Mouse (Mus musculus) liver, embryonic 14.5 days (tissue): ENCODE results near the gene Tnfsf9. TPM values are rescaled to one million over a fixed set of nuclear protein-coding genes. Genes with fewer than 3 reads are reported as not detected.

Source experiments
- ATAC-seq: fragments of 200-750 bp; cut with Nextera tagmentation; 2 replicates; pipeline ENCODE4 v1.8.0; 2017; ENCODE audit warnings: moderate number of reproducible peaks, mild to moderate bottlenecking, moderate library complexity; ENCODE audit not compliant: insufficient read depth
- DNase-seq, 3 experiments: peaks; one replicate each; pipeline ENCODE4 v3.0.0-alpha.2; 2012 to 2013; ENCODE audit warnings: low read depth in 3 of 3, low spot score in 3 of 3
- H3K27ac ChIP-seq: fragments of 300-500 bp; sonication (generic); 2 replicates; pipeline ENCODE4 v1.5.1; 2014; ENCODE audit warnings: moderate library complexity, mild to moderate bottlenecking, control low read depth, inconsistent platforms
- H3K27me3 ChIP-seq: fragments of 300-500 bp; sonication (generic); 2 replicates; pipeline ENCODE4 v1.6.1; 2014; ENCODE audit warnings: mild to moderate bottlenecking, low read length, moderate library complexity; ENCODE audit not compliant: control insufficient read depth, insufficient read depth
- H3K36me3 ChIP-seq: fragments of 300-500 bp; sonication (generic); replicated peaks from 2 replicates; pipeline ENCODE4 v1.6.1; 2014; ENCODE audit warnings: low read depth; ENCODE audit not compliant: control insufficient read depth, insufficient read depth
- H3K4me1 ChIP-seq, 2 experiments: fragments of 200-500 bp in 1 of 2; fragments of 300-500 bp in 1 of 2; sonication (generic) in 1 of 2; replicated peaks; 2 replicates each; pipeline ENCODE4 v1.6.1; 2012 to 2014; ENCODE audit warnings: antibody characterized with exemption in 1 of 2, inconsistent platforms in 1 of 2, low read length in 1 of 2; ENCODE audit not compliant: control insufficient read depth in 2 of 2, insufficient read depth in 2 of 2
- H3K4me2 ChIP-seq: fragments of 300-500 bp; sonication (generic); 2 replicates; pipeline ENCODE4 v1.6.1; 2014; ENCODE audit warnings: low read depth, mild to moderate bottlenecking, control low read depth, moderate library complexity
- H3K4me3 ChIP-seq, 2 experiments: fragments of 200-500 bp in 1 of 2; fragments of 300-500 bp in 1 of 2; sonication (generic) in 1 of 2; 2 replicates each; pipeline ENCODE4 v1.5.1; 2012 to 2014; ENCODE audit warnings: low read depth in 2 of 2, low read length in 2 of 2, mild to moderate bottlenecking in 2 of 2, control low read depth in 1 of 2, inconsistent platforms in 1 of 2, moderate library complexity in 1 of 2; ENCODE audit not compliant: insufficient read depth in 1 of 2
- H3K9ac ChIP-seq: fragments of 300-500 bp; sonication (generic); replicated peaks from 2 replicates; pipeline ENCODE4 v1.6.1; 2014; ENCODE audit warnings: mild to moderate bottlenecking, control low read depth, moderate library complexity
- H3K9me3 ChIP-seq: fragments of 300-500 bp; sonication (generic); 2 replicates; pipeline ENCODE4 v1.6.1; 2016; ENCODE audit warnings: low read length, mixed read lengths; ENCODE audit not compliant: control insufficient read depth
- CTCF ChIP-seq: IDR thresholded peaks from 2 replicates; pipeline ENCODE4 v1.5.1; 2016; ENCODE audit warnings: antibody characterized with exemption, low read depth, control low read depth
- EP300 ChIP-seq: IDR thresholded peaks from 2 replicates; pipeline ENCODE4 v1.6.1; 2016; ENCODE audit warnings: antibody characterized with exemption, low read depth
- WGBS: fragments of 180-500 bp; shearing (Covaris S2); extraction: QIAGEN DNeasy Blood & Tissue Kit; methylation state at CpG from one replicate; pipeline ENCODE4 v1.1.7; 2014; ENCODE audit not compliant: insufficient replicate concordance; 5-methylcytosine and 5-hydroxymethylcytosine counted together
- polyA plus RNA-seq, 2 experiments: library from polyadenylated mRNA; depleted of rRNA in 1 of 2; stranded (reverse) in 1 of 2; unstranded in 1 of 2; fragments of >200 nt; fragmentation: Nextera tagmentation in 1 of 2; extraction: Ambion mirVana in 1 of 2; gene quantifications; 2 replicates each; pipeline versions ENCODE4 v1.2.1 to v1.2.3; 2012 to 2014

The Tnfsf9 gene
- polyA plus RNA-seq, 2 experiments = 0.22 to 0.46 TPM

DNA sequence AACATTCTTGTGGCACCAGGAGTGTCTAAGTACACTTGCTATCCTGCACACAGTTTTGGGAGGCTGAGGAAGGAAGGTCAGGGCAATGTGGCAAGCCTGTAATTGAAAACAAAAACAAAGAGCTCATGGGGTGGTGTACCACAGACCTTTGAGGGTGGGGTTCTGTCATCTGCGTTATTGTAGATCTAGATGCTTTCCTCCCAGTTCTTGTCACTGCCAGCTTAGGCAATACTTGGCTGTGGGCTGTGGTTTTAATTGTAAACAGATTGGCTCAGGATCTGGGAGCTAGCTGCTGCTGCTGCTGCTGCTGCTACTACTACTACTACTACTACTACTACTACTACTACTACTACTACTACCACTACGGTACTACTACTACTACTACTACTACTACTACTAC, 2.8 kb upstream of the Tnfsf9 start:
- Histone ChIP-seq H3K4me1 (peaks cover 0 to 6% of the 10 kb centered on the region in 2 experiments; a peak in 1 of 4 replicates), H3K27ac (no peak overlapping the region), H3K36me3 (no peaks in the 10 kb centered on the region), H3K9me3 (no peaks in the 10 kb centered on the region), H3K4me2 (no peak overlapping the region), H3K9ac (no peak overlapping the region), H3K27me3 (peaks cover 16% of the 10 kb centered on the region), H3K4me3 (no peak overlapping the region)
- WGBS = 55% methylated on average over 2 of the region's 2 CpGs
- no peak for TF ChIP-seq EP300
- no peak for TF ChIP-seq CTCF
- DNase-seq = no peak
- ATAC-seq = no peak

DNA sequence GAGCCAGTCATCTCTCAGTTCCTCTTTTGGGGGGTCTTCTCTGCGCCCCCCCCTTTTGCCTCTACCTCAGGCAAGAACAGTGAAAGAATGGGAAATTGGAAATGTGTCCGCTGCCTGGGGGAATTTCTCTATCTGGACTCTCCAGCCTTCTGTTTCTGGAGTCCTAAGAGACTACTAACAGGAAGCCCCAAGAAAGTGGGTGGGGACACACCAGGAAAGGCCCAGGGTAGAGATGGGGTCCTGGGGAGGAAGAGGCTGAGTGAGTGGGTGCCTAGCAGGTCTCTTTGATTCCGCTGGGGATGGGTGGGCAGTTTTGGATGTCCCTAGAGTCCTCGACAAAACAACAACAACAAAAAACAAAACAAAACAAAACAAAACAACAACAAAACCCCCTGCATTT, 629 bp upstream of the Tnfsf9 start:
- 23% methylated on average over 4 of the region's 4 CpGs for WGBS
- no peak for TF ChIP-seq CTCF
- no peak for TF ChIP-seq EP300
- H3K9me3 ChIP-seq = no peaks in the 10 kb centered on the region
- no peak overlapping the region; a peak in 1 of 4 replicates for H3K4me3 ChIP-seq
- H3K9ac ChIP-seq = no peak overlapping the region
- no peaks in the 10 kb centered on the region for H3K36me3 ChIP-seq
- ATAC-seq (no peak), DNase-seq (no peak)
- no peak overlapping the region for H3K27ac ChIP-seq
- peaks cover 0 to 6% of the 10 kb centered on the region in 2 experiments; a peak in 1 of 4 replicates for H3K4me1 ChIP-seq
- H3K4me2 ChIP-seq = peak overlapping the region; percentile 69
- peaks cover 16% of the 10 kb centered on the region for H3K27me3 ChIP-seq

DNA sequence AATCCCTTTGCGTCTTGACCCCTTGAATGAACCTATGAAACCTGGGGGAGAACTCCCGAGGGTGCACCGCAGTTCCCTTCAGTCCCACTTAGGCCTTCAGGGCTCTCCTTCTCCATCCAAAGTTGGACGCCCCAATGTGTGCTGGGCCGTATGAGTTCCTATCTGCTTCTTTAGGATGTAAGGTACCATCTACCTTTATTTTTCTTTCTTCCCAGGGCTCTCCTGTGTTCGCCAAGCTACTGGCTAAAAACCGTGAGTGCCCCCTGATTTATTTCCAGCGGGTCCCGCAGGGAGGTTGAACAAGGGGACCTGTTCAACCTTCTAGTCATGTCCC, 877 bp downstream of the Tnfsf9 start:
- peak overlapping the region; percentile 69 for H3K4me2 ChIP-seq
- 19% methylated on average over 9 of the region's 9 CpGs for WGBS
- no peaks in the 10 kb centered on the region for H3K9me3 ChIP-seq
- H3K27me3 ChIP-seq = peaks cover 16% of the 10 kb centered on the region
- peak overlapping the region; percentile 53 to 68; a peak in 3 of 4 replicates for H3K4me3 ChIP-seq
- H3K27ac ChIP-seq = no peak overlapping the region
- no peaks in the 10 kb centered on the region for H3K36me3 ChIP-seq
- peaks cover 0 to 2% of the 10 kb centered on the region in 2 experiments; a peak in 1 of 4 replicates for H3K4me1 ChIP-seq
- DNase-seq (no peak), ATAC-seq (no peak)
- no peak for TF ChIP-seq EP300
- H3K9ac ChIP-seq = no peak overlapping the region

DNA sequence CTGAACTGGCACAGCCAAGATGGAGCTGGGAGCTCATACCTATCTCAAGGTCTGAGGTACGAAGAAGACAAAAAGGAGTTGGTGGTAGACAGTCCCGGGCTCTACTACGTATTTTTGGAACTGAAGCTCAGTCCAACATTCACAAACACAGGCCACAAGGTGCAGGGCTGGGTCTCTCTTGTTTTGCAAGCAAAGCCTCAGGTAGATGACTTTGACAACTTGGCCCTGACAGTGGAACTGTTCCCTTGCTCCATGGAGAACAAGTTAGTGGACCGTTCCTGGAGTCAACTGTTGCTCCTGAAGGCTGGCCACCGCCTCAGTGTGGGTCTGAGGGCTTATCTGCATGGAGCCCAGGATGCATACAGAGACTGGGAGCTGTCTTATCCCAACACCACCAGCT, 1.9 kb downstream of the Tnfsf9 start:
- H3K4me2 ChIP-seq = no peak overlapping the region
- TF ChIP-seq EP300 (no peak), CTCF (no peak)
- H3K36me3 ChIP-seq = no peaks in the 10 kb centered on the region
- H3K9me3 ChIP-seq = no peaks in the 10 kb centered on the region
- H3K9ac ChIP-seq = no peak overlapping the region
- ATAC-seq (no peak), DNase-seq (no peak)
- 58% methylated on average over 5 of the region's 5 CpGs for WGBS
- no peak overlapping the region for H3K27ac ChIP-seq
- H3K4me1 ChIP-seq = peaks cover 0 to 2% of the 10 kb centered on the region in 2 experiments; a peak in 1 of 4 replicates
- H3K4me3 ChIP-seq = no peak overlapping the region
- H3K27me3 ChIP-seq = peaks cover 16% of the 10 kb centered on the region

DNA sequence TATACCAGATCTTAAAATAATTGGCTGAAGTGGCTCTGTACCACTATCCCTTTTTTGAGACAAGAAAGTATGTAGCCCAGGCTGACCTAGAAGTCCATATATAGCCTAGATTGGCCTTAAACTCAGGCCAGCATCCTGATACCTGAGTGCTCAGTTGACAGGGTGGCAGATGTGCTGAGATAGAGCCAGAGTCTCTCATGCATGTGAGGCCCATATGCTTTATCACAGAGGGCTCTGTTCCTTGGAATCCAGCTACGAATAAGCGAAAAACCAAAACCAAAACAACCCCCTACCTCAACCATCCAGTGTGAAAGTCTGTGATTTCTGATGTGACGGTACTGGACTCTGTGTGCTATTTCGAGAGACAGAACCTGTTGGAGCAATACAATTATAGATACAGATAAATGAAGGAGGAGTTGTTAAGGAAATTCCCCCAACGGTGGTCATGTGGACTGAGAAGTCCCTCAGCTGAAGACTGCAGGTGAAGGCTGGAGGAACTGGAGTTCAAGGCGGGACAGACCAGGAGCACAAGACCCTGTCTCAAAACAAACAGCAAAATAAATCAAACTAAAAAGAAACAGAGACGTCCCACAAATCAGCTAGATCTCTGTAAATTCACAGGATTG, 3.0 kb downstream of the Tnfsf9 start:
- H3K9me3 ChIP-seq = no peaks in the 10 kb centered on the region
- no peaks in the 10 kb centered on the region for H3K36me3 ChIP-seq
- H3K4me1 ChIP-seq = peaks cover 0 to 2% of the 10 kb centered on the region in 2 experiments; a peak in 1 of 4 replicates
- no peak for TF ChIP-seq CTCF
- no peak for TF ChIP-seq EP300
- no peak overlapping the region for H3K4me3 ChIP-seq
- H3K9ac ChIP-seq = no peak overlapping the region
- no peak overlapping the region for H3K4me2 ChIP-seq
- no peak overlapping the region for H3K27ac ChIP-seq
- no peak for DNase-seq
- peaks cover 16% of the 10 kb centered on the region for H3K27me3 ChIP-seq
- ATAC-seq = no peak
- WGBS = 63% methylated on average over 7 of the region's 7 CpGs
